Mouse (Mus musculus) retina, adult 2 months (tissue): ENCODE data around the gene Olfr860.
"Not testable (repeated sequence)": the region's sequence is repeated elsewhere in the genome, so short reads cannot be mapped to it uniquely, and the experiment has no call there.

Experiments
- DNase-seq: peaks from one replicate; pipeline ENCODE4 v3.0.0-alpha.2; 2012; ENCODE audit warnings: low read depth, low spot score

Olfr860 gene

GRCm38 (mm10) chr9:19849647-19850046, at the start of gene Olfr860:
TSS of gene Olfr860 (minus strand) at chr9:19849747.
- no peak for DNase-seq

DNA sequence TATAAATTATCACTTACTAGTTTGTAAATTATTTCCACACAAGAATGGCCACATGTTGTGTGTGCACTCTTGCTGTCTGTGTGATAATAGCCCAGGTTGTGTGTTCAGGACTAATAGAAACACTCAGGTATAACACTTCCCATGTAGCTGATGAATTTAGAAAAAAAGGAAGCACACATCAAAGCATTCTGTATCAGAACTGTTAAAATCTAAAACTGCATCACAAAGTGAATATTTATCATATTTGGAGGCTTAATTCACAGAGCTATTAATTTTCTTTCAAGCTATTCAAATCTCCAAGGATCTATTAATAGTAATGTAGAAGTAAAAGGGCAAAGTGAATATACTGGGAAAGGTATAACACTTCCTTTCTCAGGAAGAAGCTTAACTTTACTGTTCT, 38.4 kb upstream of the Olfr860 start, which contains the start of gene Olfr862:
Gene Olfr862, minus strand, starts transcription at position 101 of the 400 bp plus-strand sequence.
- DNase-seq = no peak

DNA sequence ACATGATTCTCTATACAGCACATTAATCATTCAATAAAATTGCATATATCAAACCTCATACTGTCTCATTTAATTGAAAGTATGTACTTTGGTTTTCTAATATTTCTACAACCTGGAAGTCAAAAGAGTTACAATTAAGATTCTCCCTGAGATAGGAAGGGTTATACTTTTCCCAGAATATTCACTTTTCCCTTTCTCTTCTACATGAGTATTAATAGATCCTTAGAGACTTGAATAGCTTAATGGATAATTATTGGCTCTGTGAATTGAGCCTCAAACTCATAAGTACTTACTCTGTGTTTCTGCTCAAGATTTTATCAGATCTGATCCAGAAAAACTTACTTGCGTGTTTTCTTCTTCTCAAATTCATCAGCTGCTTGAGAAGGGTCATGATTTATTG, 44.9 kb downstream of the Olfr860 start, which contains the start of gene Olfr859:
Gene Olfr859, plus strand, starts transcription at position 301 of the 400 bp plus-strand sequence.
- DNase-seq = not testable (repeated sequence)

GRCm38 (mm10) chr9:19803000-19803399, 46.5 kb downstream of the Olfr860 start:
- DNase-seq = no peak
